In genomic region chr17:12843826-12844225, GRCm38 (mm10) we compare ENCODE assay signal across 34 mouse cellular contexts. TPM values are rescaled to one million over a fixed set of nuclear protein-coding genes. Genes with fewer than 3 reads are reported as not detected.
DNase-seq lines count a peak whose midpoint lies in the region; ATAC-seq lines count a peak whose summit lies in the region.
"Had no signal": no experiment of that assay in that cellular context is flagged by ENCODE, and none has a peak within 500 bp of the region (broad histone marks: within the 10 kb centered on the region; RNA-seq: fewer than 3 reads in every experiment).

No protein-coding gene starts in this region.

- 0 out of 2 replicates have a peak overlapping the region, but pooled peaks have one; percentile 0 for H3K27ac ChIP-seq in hindbrain, embryonic 12.5 days
- H3K27ac ChIP-seq in hindbrain, embryonic 14.5 days, result no peak overlapping the region
- peak overlapping the region; percentile 86 for H3K27ac ChIP-seq in embryonic facial prominence, embryonic 13.5 days
- H3K27ac ChIP-seq in limb, embryonic 12.5 days, result peak overlapping the region; percentile 64; the same call in 1 of the 2 replicates
- H3K27ac ChIP-seq: forebrain, embryonic 12.5 days; hindbrain, embryonic 13.5 days; liver, embryonic 13.5 days; midbrain, embryonic 12.5 days; neural tube, embryonic 13.5 days had no signal

- DNase-seq in hindbrain, embryonic 14.5 days (ENCODE audit: low spot score), result no peak
- no peak for DNase-seq in spleen, postnatal 14 days (ENCODE audit: low spot score in 2 of 2)
- DNase-seq in cerebellum, adult 11-12 months, result no peak
- DNase-seq: adrenal gland, postnatal 25 days; B cell, adult 2 months; cerebellum, postnatal 36 days; embryo, embryonic 11 days; gastrocnemius, postnatal 10 days; heart, postnatal 36 days; kidney, adult 9 months; kidney, postnatal 10 days; layer of hippocampus, postnatal 36 days; liver, embryonic 13.5 days; lung, adult 18-20 months; lung, postnatal 4 days; thymus, adult 2 months; thymus, postnatal 36 days had no signal

- no peaks in the 10 kb centered on the region for H3K27me3 ChIP-seq in hindbrain, embryonic 12.5 days
- no peaks in the 10 kb centered on the region for H3K27me3 ChIP-seq in hindbrain, embryonic 14.5 days (ENCODE audit: control insufficient read depth, insufficient read depth, low read length)
- H3K27me3 ChIP-seq in embryonic facial prominence, embryonic 13.5 days, result no peaks in the 10 kb centered on the region
- no peaks in the 10 kb centered on the region for H3K27me3 ChIP-seq in limb, embryonic 12.5 days
- H3K27me3 ChIP-seq: forebrain, embryonic 12.5 days; hindbrain, embryonic 13.5 days; liver, embryonic 13.5 days; midbrain, embryonic 12.5 days; neural tube, embryonic 13.5 days had no signal

- no peaks in the 10 kb centered on the region for H3K9me3 ChIP-seq in hindbrain, embryonic 12.5 days (replicated peaks)
- no peaks in the 10 kb centered on the region for H3K9me3 ChIP-seq in hindbrain, embryonic 14.5 days (ENCODE audit: control insufficient read depth, low read length)
- H3K9me3 ChIP-seq in embryonic facial prominence, embryonic 13.5 days, result no peaks in the 10 kb centered on the region
- H3K9me3 ChIP-seq in limb, embryonic 12.5 days, result no peaks in the 10 kb centered on the region
- H3K9me3 ChIP-seq: forebrain, embryonic 12.5 days; hindbrain, embryonic 13.5 days; liver, embryonic 13.5 days; midbrain, embryonic 12.5 days; neural tube, embryonic 13.5 days had no signal

- H3K4me1 ChIP-seq in hindbrain, embryonic 12.5 days, result no peaks in the 10 kb centered on the region
- no peaks in the 10 kb centered on the region for H3K4me1 ChIP-seq in hindbrain, embryonic 14.5 days (replicated peaks; ENCODE audit: control insufficient read depth, insufficient read depth, low read length)
- peaks cover 45% of the 10 kb centered on the region for H3K4me1 ChIP-seq in embryonic facial prominence, embryonic 13.5 days
- peaks cover 42% of the 10 kb centered on the region for H3K4me1 ChIP-seq in limb, embryonic 12.5 days (replicated peaks)
- H3K4me1 ChIP-seq: liver, embryonic 13.5 days; midbrain, embryonic 12.5 days had no signal

- ATAC-seq in hindbrain, embryonic 12.5 days (ENCODE audit: low FRiP score), result no peak
- no peak for ATAC-seq in hindbrain, embryonic 14.5 days (ENCODE audit: low FRiP score)
- no peak for ATAC-seq in embryonic facial prominence, embryonic 13.5 days (ENCODE audit: insufficient number of reproducible peaks, insufficient read depth, low FRiP score, low TSS enrichment, low read depth)
- no peak for ATAC-seq in limb, embryonic 12.5 days (ENCODE audit: insufficient number of reproducible peaks, insufficient read depth, low FRiP score, low TSS enrichment, low read depth)
- no peak for ATAC-seq in cerebellum, adult (ENCODE audit: insufficient number of reproducible peaks, low FRiP score, low TSS enrichment)
- ATAC-seq: intestine, postnatal 0 days; lung, postnatal 0 days had no signal

- H3K9ac ChIP-seq in hindbrain, embryonic 12.5 days, result no peak overlapping the region
- H3K9ac ChIP-seq in hindbrain, embryonic 14.5 days, result no peak overlapping the region
- H3K9ac ChIP-seq in embryonic facial prominence, embryonic 13.5 days, result no peak overlapping the region
- H3K9ac ChIP-seq in limb, embryonic 12.5 days (replicated peaks), result no peak overlapping the region
- H3K9ac ChIP-seq: forebrain, embryonic 12.5 days; hindbrain, embryonic 13.5 days; liver, embryonic 13.5 days; midbrain, embryonic 12.5 days; neural tube, embryonic 13.5 days had no signal

- H3K4me2 ChIP-seq in hindbrain, embryonic 12.5 days (replicated peaks), result no peak overlapping the region
- H3K4me2 ChIP-seq in hindbrain, embryonic 14.5 days (replicated peaks), result no peak overlapping the region
- H3K4me2 ChIP-seq in embryonic facial prominence, embryonic 13.5 days, result peak overlapping the region; percentile 11; the same call in 1 of the 2 replicates
- H3K4me2 ChIP-seq in limb, embryonic 12.5 days, result no peak overlapping the region
- H3K4me2 ChIP-seq: forebrain, embryonic 12.5 days; heart, embryonic 11.5 days; hindbrain, embryonic 13.5 days; liver, embryonic 13.5 days; midbrain, embryonic 12.5 days; neural tube, embryonic 13.5 days had no signal

- WGBS in hindbrain, embryonic 12.5 days, result 82% methylated on average over 6 of the region's 6 CpGs
- WGBS in hindbrain, embryonic 14.5 days, result 86% methylated on average over 6 of the region's 6 CpGs
- WGBS in embryonic facial prominence, embryonic 13.5 days, result 76% methylated on average over 6 of the region's 6 CpGs
- 73% methylated on average over 6 of the region's 6 CpGs for WGBS in limb, embryonic 12.5 days

- H3K4me3 ChIP-seq in hindbrain, embryonic 12.5 days, result no peak overlapping the region
- no peak overlapping the region for H3K4me3 ChIP-seq in hindbrain, embryonic 14.5 days (replicated peaks; ENCODE audit: low read length)
- H3K4me3 ChIP-seq in embryonic facial prominence, embryonic 13.5 days, result no peak overlapping the region
- no peak overlapping the region for H3K4me3 ChIP-seq in limb, embryonic 12.5 days (replicated peaks)
- H3K4me3 ChIP-seq: forebrain, embryonic 12.5 days; hindbrain, embryonic 13.5 days; liver, embryonic 13.5 days; megakaryocyte, embryonic 14.5 days; midbrain, embryonic 12.5 days; neural tube, embryonic 13.5 days had no signal

- no peaks in the 10 kb centered on the region for H3K36me3 ChIP-seq in hindbrain, embryonic 12.5 days
- no peaks in the 10 kb centered on the region for H3K36me3 ChIP-seq in hindbrain, embryonic 14.5 days (replicated peaks; ENCODE audit: control insufficient read depth, insufficient read depth)
- no peaks in the 10 kb centered on the region for H3K36me3 ChIP-seq in embryonic facial prominence, embryonic 13.5 days
- H3K36me3 ChIP-seq in limb, embryonic 12.5 days, result no peaks in the 10 kb centered on the region; the same call in 1 of the 2 replicates
- H3K36me3 ChIP-seq: forebrain, embryonic 12.5 days; hindbrain, embryonic 13.5 days; liver, embryonic 13.5 days; midbrain, embryonic 12.5 days; neural tube, embryonic 13.5 days had no signal

RNA-seq across cellular contexts. Expression of gene Mas1, which starts 24.1 kb away (rescaled TPM):
- polyA plus RNA-seq in hindbrain, embryonic 12.5 days (2016; fragmentation: Nextera tagmentation; extraction: Ambion mirVana), result 0.27 and 0.41 TPM in 2 replicates
- polyA plus RNA-seq in hindbrain, embryonic 14.5 days (2014; fragmentation: Nextera tagmentation; extraction: Ambion mirVana), result 0.31 TPM in 1 of 2 replicates, not detected in the other
- 1.2 and 2.1 TPM in 2 replicates for polyA plus RNA-seq in embryonic facial prominence, embryonic 13.5 days (2015; fragmentation: Nextera tagmentation; extraction: Ambion mirVana)
- polyA plus RNA-seq in limb, embryonic 12.5 days (2016; fragmentation: Nextera tagmentation; extraction: Ambion mirVana), result 0.91 and 2.0 TPM in 2 replicates
- polyA plus RNA-seq: large intestine, adult 2 months; liver, embryonic 13.5 days; small intestine, adult 2 months had no signal

RNA-seq across cellular contexts. Expression of gene Mrgprh, which starts 32.0 kb away (rescaled TPM):
- 0.12 TPM in 1 of 2 replicates, not detected in the other for polyA plus RNA-seq in hindbrain, embryonic 12.5 days (2016; fragmentation: Nextera tagmentation; extraction: Ambion mirVana)
- not detected in 2 replicates for polyA plus RNA-seq in hindbrain, embryonic 14.5 days (2014; fragmentation: Nextera tagmentation; extraction: Ambion mirVana)
- polyA plus RNA-seq in embryonic facial prominence, embryonic 13.5 days (2015; fragmentation: Nextera tagmentation; extraction: Ambion mirVana), result not detected in 2 replicates
- 0.18 TPM in 1 of 2 replicates, not detected in the other for polyA plus RNA-seq in limb, embryonic 12.5 days (2016; fragmentation: Nextera tagmentation; extraction: Ambion mirVana)
- polyA plus RNA-seq: forebrain, embryonic 12.5 days; heart, embryonic 16.5 days; hindbrain, embryonic 13.5 days; intestine, postnatal 0 days; limb, embryonic 11.5 days; liver, embryonic 13.5 days; lung, postnatal 0 days; midbrain, embryonic 12.5 days; midbrain, postnatal 0 days; neural tube, embryonic 13.5 days; small intestine, adult 2 months had no signal
